Mouse (Mus musculus) CH12.LX (cell line): ENCODE measurements at regions not wholly inside any gene's neighbourhood (a gene's known extent, or its start where the extent isn't known, plus 50 kb on each side); places are given as distances from the start of the nearest gene placed in this dataset.

Source experiments
- DNase-seq: peaks from one replicate; pipeline ENCODE4 v3.0.0-alpha.2; 2013; ENCODE audit errors: extremely low read depth
- H3K27ac ChIP-seq: 2 replicates; pipeline ENCODE4 v1.5.1; 2012; ENCODE audit warnings: low read depth, mild to moderate bottlenecking, control low read depth, moderate library complexity; ENCODE audit not compliant: insufficient read depth
- H3K27me3 ChIP-seq: replicated peaks from 2 replicates; pipeline ENCODE3; 2012; ENCODE audit warnings: inconsistent platforms
- H3K36me3 ChIP-seq, 2 experiments: replicated peaks in 1 of 2; 2 replicates each; pipeline versions ENCODE3 to v1.6.1; 2012; ENCODE audit warnings: inconsistent platforms in 1 of 2, low read length in 1 of 2, mild to moderate bottlenecking in 1 of 2, mixed read lengths in 1 of 2, moderate library complexity in 1 of 2; ENCODE audit not compliant: control insufficient read depth in 1 of 2, insufficient read depth in 1 of 2
- H3K4me1 ChIP-seq, 2 experiments: 2 replicates each; pipeline ENCODE4 v1.6.1; 2012; ENCODE audit warnings: inconsistent platforms in 1 of 2, moderate library complexity in 1 of 2; ENCODE audit not compliant: insufficient read depth in 2 of 2, control insufficient read depth in 1 of 2
- H3K4me2 ChIP-seq: 2 replicates; pipeline ENCODE4 v1.6.1; 2012; ENCODE audit warnings: low read depth, mild to moderate bottlenecking, control low read depth; ENCODE audit not compliant: poor library complexity, insufficient read depth, severe bottlenecking
- H3K4me3 ChIP-seq, 3 experiments: fragments of 150-350 bp in 1 of 3; sonication (generic) in 1 of 3; replicated peaks in 1 of 3; 2 replicates each; pipeline versions ENCODE3 to v1.5.1; 2011 to 2012; ENCODE audit warnings: low read depth in 2 of 3, low read length in 2 of 3, mild to moderate bottlenecking in 2 of 3, moderate library complexity in 2 of 3, control low read depth in 1 of 3, improper control_type of control experiment in 1 of 3, inconsistent platforms in 1 of 3, mixed read lengths in 1 of 3; ENCODE audit not compliant: poor library complexity in 1 of 3
- H3K79me2 ChIP-seq: replicated peaks from 2 replicates; pipeline ENCODE4 v1.6.1; 2012; ENCODE audit warnings: mild to moderate bottlenecking, moderate library complexity; ENCODE audit not compliant: control insufficient read depth, poor library complexity, insufficient read depth, severe bottlenecking; ENCODE audit errors: extremely low read depth
- H3K9ac ChIP-seq: 2 replicates; pipeline ENCODE4 v1.6.1; 2012; ENCODE audit warnings: low read depth, mild to moderate bottlenecking, control low read depth, moderate library complexity; ENCODE audit not compliant: insufficient read depth
- H3K9me3 ChIP-seq: replicated peaks from 2 replicates; pipeline ENCODE3; 2012; ENCODE audit warnings: low read length, inconsistent platforms, mixed read lengths
- BHLHE40 ChIP-seq: IDR thresholded peaks from 2 replicates; pipeline ENCODE4 v1.6.1; 2011; ENCODE audit warnings: mild to moderate bottlenecking, low read depth, low read length, improper control_type of control experiment
- ELF1 ChIP-seq: IDR thresholded peaks from 2 replicates; pipeline ENCODE4 v1.6.1; 2014; ENCODE audit warnings: low read depth, mild to moderate bottlenecking, inconsistent platforms, low read length, improper control_type of control experiment
- EP300 ChIP-seq: IDR thresholded peaks from 2 replicates; pipeline ENCODE4 v1.6.1; 2011; ENCODE audit warnings: low read length, improper control_type of control experiment
- ETS1 ChIP-seq: conservative IDR thresholded peaks from 2 replicates; pipeline ENCODE4 v1.6.1; 2012; ENCODE audit warnings: low read depth, mild to moderate bottlenecking, inconsistent platforms, low read length, improper control_type of control experiment, moderate library complexity
- GABPA ChIP-seq: IDR thresholded peaks from 2 replicates; pipeline ENCODE4 v1.6.1; 2012; ENCODE audit warnings: low read depth, low read length, improper control_type of control experiment, inconsistent platforms; ENCODE audit not compliant: insufficient replicate concordance
- HCFC1 ChIP-seq: IDR thresholded peaks from 2 replicates; pipeline ENCODE4 v1.6.1; 2012; ENCODE audit warnings: low read depth, mild to moderate bottlenecking, inconsistent platforms, low read length, improper control_type of control experiment
- IRF4 ChIP-seq: IDR thresholded peaks from 2 replicates; pipeline ENCODE4 v1.6.1; 2014; ENCODE audit warnings: low read depth, mild to moderate bottlenecking, inconsistent platforms, low read length, improper control_type of control experiment
- KAT2A ChIP-seq: IDR thresholded peaks from 2 replicates; pipeline ENCODE4 v1.6.1; 2012; ENCODE audit warnings: low read length, improper control_type of control experiment, inconsistent platforms; ENCODE audit not compliant: insufficient replicate concordance
- MAFK ChIP-seq: IDR thresholded peaks from 2 replicates; pipeline ENCODE4 v1.6.1; 2011; ENCODE audit warnings: low read length, improper control_type of control experiment; ENCODE audit not compliant: insufficient replicate concordance
- MEF2A ChIP-seq: IDR thresholded peaks from 2 replicates; pipeline ENCODE4 v1.6.1; 2014; ENCODE audit warnings: low read depth, mild to moderate bottlenecking, inconsistent platforms, low read length, improper control_type of control experiment, borderline replicate concordance
- MYC ChIP-seq: IDR thresholded peaks from 2 replicates; pipeline ENCODE4 v1.6.1; 2011; ENCODE audit warnings: low read depth, mild to moderate bottlenecking, improper control_type of control experiment, low read length
- RAD21 ChIP-seq: IDR thresholded peaks from 2 replicates; pipeline ENCODE4 v1.6.1; 2011; ENCODE audit warnings: low read depth, mild to moderate bottlenecking, low read length, improper control_type of control experiment, moderate library complexity
- TBP ChIP-seq: conservative IDR thresholded peaks from 2 replicates; pipeline ENCODE4 v1.6.1; 2011; ENCODE audit warnings: low read depth, low read length, improper control_type of control experiment
- UBTF ChIP-seq: IDR thresholded peaks from 2 replicates; pipeline ENCODE4 v1.6.1; 2012; ENCODE audit warnings: low read depth, mild to moderate bottlenecking, inconsistent platforms, low read length, improper control_type of control experiment, moderate library complexity
- USF2 ChIP-seq: conservative IDR thresholded peaks from 2 replicates; pipeline ENCODE4 v1.6.1; 2011; ENCODE audit warnings: low read depth, low read length, improper control_type of control experiment
- ZNF384 ChIP-seq: IDR thresholded peaks from 2 replicates; pipeline ENCODE4 v1.6.1; 2012; ENCODE audit warnings: low read depth, low read length, improper control_type of control experiment, inconsistent platforms
- dilution Hi-C: fragments of 300-500 bp; cut with MboI; formaldehyde crosslinking; loops from 2 replicates; pipeline ENCODE4 v1.14.3; 2020; ENCODE audit warnings: low sequenced_read_pairs; ENCODE audit not compliant: extremely low pct_unique_long_range_greater_than_20kb, extremely low pct_ligation_motif_present
- in situ Hi-C: fragments of 300-500 bp; cut with MboI; formaldehyde crosslinking; loops from 3 replicates; pipeline ENCODE4 v1.14.3; 2019; ENCODE audit warnings: low sequenced_read_pairs, low pct_ligation_motif_present, low pct_unique_long_range_greater_than_20kb, mixed read lengths

- no peak overlapping the region for H3K4me3 ChIP-seq
- dilution Hi-C loops = no loop called here
- H3K4me2 ChIP-seq = no peak overlapping the region
- H3K4me1 ChIP-seq = no peaks in the 10 kb centered on the region
- no peak overlapping the region for H3K9ac ChIP-seq
- no peaks in the 10 kb centered on the region for H3K79me2 ChIP-seq
- no peak overlapping the region for H3K27ac ChIP-seq
- no peaks in the 10 kb centered on the region for H3K27me3 ChIP-seq
- DNase-seq = no peak
- no peaks in the 10 kb centered on the region for H3K36me3 ChIP-seq
- no peaks in the 10 kb centered on the region for H3K9me3 ChIP-seq
- in situ Hi-C loops = no loop called here
- TF ChIP-seq ETS1 (no peak), KAT2A (no peak), MAFK (no peak)
Observed at GRCm38 (mm10) chr13:16656110-16656509, 644.5 kb downstream of the Inhba start.

GRCm38 (mm10) chr13:16659894-16660293 lies 648.2 kb downstream of the Inhba start:
- Histone ChIP-seq H3K4me1 (no peaks in the 10 kb centered on the region), H3K4me3 (no peak overlapping the region), H3K79me2 (no peaks in the 10 kb centered on the region), H3K27ac (no peak overlapping the region), H3K27me3 (no peaks in the 10 kb centered on the region), H3K9me3 (no peaks in the 10 kb centered on the region), H3K9ac (no peak overlapping the region), H3K4me2 (no peak overlapping the region), H3K36me3 (no peaks in the 10 kb centered on the region)
- in situ Hi-C loops (no loop called here), dilution Hi-C loops (no loop called here)
- TF ChIP-seq UBTF = no peak
- TF ChIP-seq HCFC1 = no peak
- TF ChIP-seq ELF1 = no peak
- no peak for TF ChIP-seq BHLHE40
- no peak for TF ChIP-seq ZNF384
- no peak for TF ChIP-seq TBP
- no peak for TF ChIP-seq MEF2A
- no peak for TF ChIP-seq USF2
- no peak for TF ChIP-seq IRF4
- TF ChIP-seq ETS1 = no peak
- no peak for TF ChIP-seq EP300
- no peak for TF ChIP-seq MYC
- no peak for TF ChIP-seq RAD21
- TF ChIP-seq GABPA = no peak
- DNase-seq = no peak
